Mouse (Mus musculus): ENCODE data around the gene Pth1r. TPM values are rescaled to one million over a fixed set of nuclear protein-coding genes. Genes with fewer than 3 reads are reported as not detected.

Pth1r gene
- polyA plus RNA-seq, 1 experiment from 2014 or later, result 21.9 TPM

DNA sequence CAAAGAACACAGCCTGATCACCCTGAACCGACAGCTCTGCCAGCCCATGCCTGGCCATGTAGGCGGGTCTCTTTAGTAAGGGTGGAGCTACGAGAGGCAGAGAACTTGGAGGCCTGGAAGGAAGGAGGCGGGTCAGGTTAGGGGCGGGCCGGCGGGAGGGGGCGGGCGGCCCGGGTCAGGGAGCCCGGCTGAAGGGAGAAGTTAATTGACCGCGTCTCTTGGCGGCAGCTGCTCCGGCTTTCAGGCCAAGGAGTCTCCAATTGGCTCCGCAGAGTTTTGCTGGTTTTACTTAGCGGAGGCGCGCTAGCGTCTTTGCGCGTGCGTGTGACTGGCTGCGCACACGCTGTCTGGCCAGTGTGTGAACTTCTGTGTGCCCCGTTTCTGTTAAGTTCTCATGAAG is 14.3 kb downstream of the Pth1r start:
- WGBS, result under 1% methylated on average over 26 of the region's 26 CpGs
- H3K27me3 ChIP-seq (ENCODE audit: control insufficient read depth, insufficient read depth, low read length), result peaks cover 8% of the 10 kb centered on the region
- no peak overlapping the region for H3K27ac ChIP-seq (ENCODE audit: low read depth, low read length)
- H3K9ac ChIP-seq (ENCODE audit: low read depth, low read length), result peak overlapping the region; percentile 50; the same call in 1 of the 2 replicates
- peak overlapping the region; percentile 60 for H3K4me2 ChIP-seq (replicated peaks; ENCODE audit: low read depth, low read length)
- H3K4me1 ChIP-seq (replicated peaks; ENCODE audit: control insufficient read depth, insufficient read depth, low read length), result peaks cover 4% of the 10 kb centered on the region
- no peaks in the 10 kb centered on the region for H3K9me3 ChIP-seq (ENCODE audit: control insufficient read depth, low read length)
- H3K4me3 ChIP-seq (ENCODE audit: low read depth, low read length), result peak overlapping the region; percentile 23
- DNase-seq (ENCODE audit: low spot score) (peak; percentile 86), ATAC-seq (ENCODE audit: low FRiP score) (peak; percentile 90)
- H3K36me3 ChIP-seq (ENCODE audit: control insufficient read depth, insufficient read depth, low read length), result no peaks in the 10 kb centered on the region

- Histone ChIP-seq H3K27ac (ENCODE audit: low read depth, low read length) (no peak overlapping the region), H3K36me3 (ENCODE audit: control insufficient read depth, insufficient read depth, low read length) (no peaks in the 10 kb centered on the region), H3K27me3 (ENCODE audit: control insufficient read depth, insufficient read depth, low read length) (peaks cover 16% of the 10 kb centered on the region), H3K9me3 (ENCODE audit: control insufficient read depth, low read length) (no peaks in the 10 kb centered on the region), H3K9ac (ENCODE audit: low read depth, low read length) (no peak overlapping the region), H3K4me3 (ENCODE audit: low read depth, low read length) (no peak overlapping the region), H3K4me2 (replicated peaks; ENCODE audit: low read depth, low read length) (no peak overlapping the region), H3K4me1 (replicated peaks; ENCODE audit: control insufficient read depth, insufficient read depth, low read length) (peaks cover 4% of the 10 kb centered on the region)
- 55% methylated on average over 4 of the region's 4 CpGs for WGBS
- ATAC-seq (ENCODE audit: low FRiP score) (0 out of 2 replicates have a peak, but pooled peaks have one; percentile 3), DNase-seq (ENCODE audit: low spot score) (no peak)
These were observed 15.1 kb downstream of the Pth1r start for GRCm38 (mm10) chr9:110731859-110732258.

DNA sequence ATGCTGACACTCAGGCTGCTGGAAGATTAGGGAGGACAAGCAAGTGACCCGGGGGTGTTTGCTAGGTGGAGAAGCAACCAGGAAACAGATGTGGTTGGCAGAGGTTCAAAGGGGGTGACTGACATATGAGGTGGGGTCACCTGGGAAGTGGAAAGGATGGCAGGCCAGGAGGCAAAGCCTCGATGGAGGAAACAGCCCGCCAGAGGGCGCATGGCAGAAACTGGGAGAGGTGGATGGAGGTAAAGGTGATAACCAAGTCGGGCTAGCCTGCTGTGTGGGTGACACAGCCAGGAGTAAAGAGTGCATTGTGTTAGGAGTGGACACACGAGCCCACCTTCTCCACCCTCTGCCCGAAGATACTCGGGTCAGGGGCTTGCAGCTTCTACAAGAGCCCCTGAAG is 17.1 kb downstream of the Pth1r start:
- Histone ChIP-seq H3K27me3 (ENCODE audit: control insufficient read depth, insufficient read depth, low read length) (peaks cover 20% of the 10 kb centered on the region), H3K4me1 (replicated peaks; ENCODE audit: control insufficient read depth, insufficient read depth, low read length) (peaks cover 8% of the 10 kb centered on the region), H3K27ac (ENCODE audit: low read depth, low read length) (no peak overlapping the region), H3K9me3 (ENCODE audit: control insufficient read depth, low read length) (no peaks in the 10 kb centered on the region), H3K4me2 (replicated peaks; ENCODE audit: low read depth, low read length) (no peak overlapping the region), H3K9ac (ENCODE audit: low read depth, low read length) (no peak overlapping the region), H3K4me3 (ENCODE audit: low read depth, low read length) (no peak overlapping the region), H3K36me3 (ENCODE audit: control insufficient read depth, insufficient read depth, low read length) (no peaks in the 10 kb centered on the region)
- DNase-seq (ENCODE audit: low spot score) (peak; percentile 74), ATAC-seq (ENCODE audit: low FRiP score) (no peak)
- WGBS, result 26% methylated on average over 8 of the region's 8 CpGs

- ATAC-seq (ENCODE audit: low FRiP score) (no peak), DNase-seq (ENCODE audit: low spot score) (no peak)
- Histone ChIP-seq H3K9me3 (ENCODE audit: control insufficient read depth, low read length) (no peaks in the 10 kb centered on the region), H3K27me3 (ENCODE audit: control insufficient read depth, insufficient read depth, low read length) (peaks cover 20% of the 10 kb centered on the region), H3K9ac (ENCODE audit: low read depth, low read length) (no peak overlapping the region), H3K36me3 (ENCODE audit: control insufficient read depth, insufficient read depth, low read length) (no peaks in the 10 kb centered on the region), H3K27ac (ENCODE audit: low read depth, low read length) (no peak overlapping the region), H3K4me2 (replicated peaks; ENCODE audit: low read depth, low read length) (peak overlapping the region; percentile 36), H3K4me1 (replicated peaks; ENCODE audit: control insufficient read depth, insufficient read depth, low read length) (peaks cover 8% of the 10 kb centered on the region), H3K4me3 (ENCODE audit: low read depth, low read length) (no peak overlapping the region)
- 20% methylated on average over 33 of the region's 33 CpGs for WGBS
These were observed 20.1 kb downstream of the Pth1r start for GRCm38 (mm10) chr9:110726867-110727266.

DNA sequence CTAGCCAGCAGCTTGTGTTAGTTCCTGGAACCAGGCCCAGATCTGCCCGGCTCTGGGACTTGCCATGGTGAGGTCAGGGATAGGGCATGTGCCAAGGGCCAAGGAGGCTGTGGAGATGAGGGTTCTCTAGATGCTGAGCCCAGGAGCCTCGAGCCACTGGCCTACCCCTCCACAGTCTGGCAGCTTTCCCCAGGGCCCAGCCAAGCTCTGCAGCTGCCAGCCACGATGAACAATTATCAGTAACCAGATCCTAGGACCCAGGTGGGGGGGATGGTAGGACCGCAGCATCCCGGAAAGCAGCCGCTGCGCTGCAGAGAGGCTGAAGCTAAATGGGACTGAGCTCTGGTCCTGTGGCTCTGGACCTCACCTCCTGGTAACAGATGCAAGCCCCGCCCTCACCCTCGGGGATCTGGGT is 21.2 kb downstream of the Pth1r start:
- DNase-seq (ENCODE audit: low spot score) (peak; percentile 56), ATAC-seq (ENCODE audit: low FRiP score) (peak; percentile 51; the same call in 1 of the 2 replicates)
- no peak overlapping the region for H3K4me3 ChIP-seq (ENCODE audit: low read depth, low read length)
- no peaks in the 10 kb centered on the region for H3K9me3 ChIP-seq (ENCODE audit: control insufficient read depth, low read length)
- no peak overlapping the region for H3K4me2 ChIP-seq (replicated peaks; ENCODE audit: low read depth, low read length)
- no peak overlapping the region for H3K9ac ChIP-seq (ENCODE audit: low read depth, low read length)
- no peak overlapping the region for H3K27ac ChIP-seq (ENCODE audit: low read depth, low read length)
- WGBS, result 22% methylated on average over 9 of the region's 9 CpGs
- peaks cover 5% of the 10 kb centered on the region; the same call in 1 of the 2 replicates for H3K4me1 ChIP-seq (replicated peaks; ENCODE audit: control insufficient read depth, insufficient read depth, low read length)
- peaks cover 20% of the 10 kb centered on the region for H3K27me3 ChIP-seq (ENCODE audit: control insufficient read depth, insufficient read depth, low read length)
- no peaks in the 10 kb centered on the region for H3K36me3 ChIP-seq (ENCODE audit: control insufficient read depth, insufficient read depth, low read length)

- DNase-seq (ENCODE audit: low spot score), result no peak
- Histone ChIP-seq H3K27me3 (ENCODE audit: control insufficient read depth, insufficient read depth, low read length) (peaks cover 6% of the 10 kb centered on the region; the same call in 1 of the 2 replicates), H3K4me2 (replicated peaks; ENCODE audit: low read depth, low read length) (no peak overlapping the region), H3K9ac (ENCODE audit: low read depth, low read length) (no peak overlapping the region), H3K4me3 (ENCODE audit: low read depth, low read length) (no peak overlapping the region), H3K27ac (ENCODE audit: low read depth, low read length) (no peak overlapping the region), H3K9me3 (ENCODE audit: control insufficient read depth, low read length) (no peaks in the 10 kb centered on the region), H3K4me1 (replicated peaks; ENCODE audit: control insufficient read depth, insufficient read depth, low read length) (0 out of 2 replicates have a peak, but pooled peaks cover 5% of the 10 kb centered on the region), H3K36me3 (ENCODE audit: control insufficient read depth, insufficient read depth, low read length) (no peaks in the 10 kb centered on the region)
- no peak for ATAC-seq (ENCODE audit: low FRiP score)
- WGBS, result 83% methylated on average over 10 of the region's 10 CpGs
These were observed 24.9 kb downstream of the Pth1r start for GRCm38 (mm10) chr9:110722060-110722459.

GRCm38 (mm10) chr9:110719977-110720376 is 27.0 kb downstream of the Pth1r start:
- Histone ChIP-seq H3K4me1 (replicated peaks; ENCODE audit: control insufficient read depth, insufficient read depth, low read length) (no peaks in the 10 kb centered on the region), H3K36me3 (ENCODE audit: control insufficient read depth, insufficient read depth, low read length) (no peaks in the 10 kb centered on the region), H3K9ac (ENCODE audit: low read depth, low read length) (no peak overlapping the region), H3K9me3 (ENCODE audit: control insufficient read depth, low read length) (no peaks in the 10 kb centered on the region), H3K4me3 (ENCODE audit: low read depth, low read length) (no peak overlapping the region), H3K27ac (ENCODE audit: low read depth, low read length) (no peak overlapping the region), H3K4me2 (replicated peaks; ENCODE audit: low read depth, low read length) (no peak overlapping the region), H3K27me3 (ENCODE audit: control insufficient read depth, insufficient read depth, low read length) (no peaks in the 10 kb centered on the region)
- ATAC-seq (ENCODE audit: low FRiP score) (no peak), DNase-seq (ENCODE audit: low spot score) (no peak)
- WGBS, result 69% methylated on average over 5 of the region's 5 CpGs

DNA sequence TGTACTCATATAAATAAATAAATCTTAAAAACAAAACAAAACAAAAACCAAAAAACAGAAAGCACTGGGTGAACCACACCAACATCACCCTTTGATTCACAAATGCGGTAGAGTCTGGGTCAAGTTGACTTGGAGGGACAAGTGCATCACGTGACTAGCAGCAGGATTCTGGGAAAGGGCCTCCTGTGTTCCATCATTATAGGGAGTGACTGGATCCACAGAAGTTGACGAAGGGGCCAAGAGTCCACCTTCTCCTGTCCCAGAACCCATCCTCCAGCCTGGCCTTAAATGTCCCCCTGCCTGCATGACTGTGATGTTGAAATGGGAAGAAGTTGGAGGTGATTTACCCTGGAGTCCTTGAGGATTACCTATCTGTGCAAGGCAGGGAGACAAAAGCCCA is 28.1 kb downstream of the Pth1r start:
- Histone ChIP-seq H3K27me3 (ENCODE audit: control insufficient read depth, insufficient read depth, low read length) (no peaks in the 10 kb centered on the region), H3K36me3 (ENCODE audit: control insufficient read depth, insufficient read depth, low read length) (no peaks in the 10 kb centered on the region), H3K4me2 (replicated peaks; ENCODE audit: low read depth, low read length) (no peak overlapping the region), H3K4me3 (ENCODE audit: low read depth, low read length) (no peak overlapping the region), H3K4me1 (replicated peaks; ENCODE audit: control insufficient read depth, insufficient read depth, low read length) (no peaks in the 10 kb centered on the region), H3K27ac (ENCODE audit: low read depth, low read length) (no peak overlapping the region), H3K9me3 (ENCODE audit: control insufficient read depth, low read length) (no peaks in the 10 kb centered on the region), H3K9ac (ENCODE audit: low read depth, low read length) (no peak overlapping the region)
- DNase-seq (ENCODE audit: low spot score) (no peak), ATAC-seq (ENCODE audit: low FRiP score) (no peak)
- 91% methylated on average over 3 of the region's 3 CpGs for WGBS

- 88% methylated on average over 6 of the region's 6 CpGs for WGBS
- Histone ChIP-seq H3K36me3 (ENCODE audit: control insufficient read depth, insufficient read depth, low read length) (no peaks in the 10 kb centered on the region), H3K9me3 (ENCODE audit: control insufficient read depth, low read length) (no peaks in the 10 kb centered on the region), H3K27me3 (ENCODE audit: control insufficient read depth, insufficient read depth, low read length) (no peaks in the 10 kb centered on the region), H3K27ac (ENCODE audit: low read depth, low read length) (no peak overlapping the region), H3K4me3 (ENCODE audit: low read depth, low read length) (no peak overlapping the region), H3K9ac (ENCODE audit: low read depth, low read length) (no peak overlapping the region), H3K4me1 (replicated peaks; ENCODE audit: control insufficient read depth, insufficient read depth, low read length) (no peaks in the 10 kb centered on the region), H3K4me2 (replicated peaks; ENCODE audit: low read depth, low read length) (no peak overlapping the region)
- no peak for DNase-seq (ENCODE audit: low spot score)
- ATAC-seq (ENCODE audit: low FRiP score), result no peak
These were observed 28.9 kb downstream of the Pth1r start for GRCm38 (mm10) chr9:110718071-110718470.

All from hindbrain, embryonic 11.5 days (tissue).